Mouse (Mus musculus): ENCODE measurements at regions not wholly inside any gene's neighbourhood (a gene's known extent, or its start where the extent isn't known, plus 50 kb on each side); places are given as distances from the start of the nearest gene placed in this dataset.
"Not testable (repeated sequence)": the region's sequence is repeated elsewhere in the genome, so short reads cannot be mapped to it uniquely, and the experiment has no call there.

GRCm38 (mm10) chr3:41504867-41505266 is 50.7 kb upstream of the Jade1 start:
- no peak for DNase-seq (ENCODE audit: low spot score)

- DNase-seq (ENCODE audit: low spot score), result no peak
Observed at GRCm38 (mm10) chr3:41502161-41502560, 53.4 kb upstream of the Jade1 start.

GRCm38 (mm10) chr3:41501639-41502038 is 53.9 kb upstream of the Jade1 start:
- not testable (repeated sequence) for DNase-seq (ENCODE audit: low spot score)

GRCm38 (mm10) chr3:41501124-41501523 is 54.4 kb upstream of the Jade1 start:
- no peak for DNase-seq (ENCODE audit: low spot score)

- no peak for DNase-seq (ENCODE audit: low spot score)
Observed at GRCm38 (mm10) chr3:41499680-41500079, 55.9 kb upstream of the Jade1 start.

- no peak for DNase-seq (ENCODE audit: low spot score)
Observed at GRCm38 (mm10) chr3:41498791-41499190, 56.7 kb upstream of the Jade1 start.

GRCm38 (mm10) chr3:41497771-41498170 is 57.8 kb upstream of the Jade1 start:
- DNase-seq (ENCODE audit: low spot score), result no peak

GRCm38 (mm10) chr3:41496931-41497710 is 58.4 kb upstream of the Jade1 start:
- no peak for DNase-seq (ENCODE audit: low spot score)

- DNase-seq (ENCODE audit: low spot score), result no peak
Observed at GRCm38 (mm10) chr3:41495893-41496292, 59.6 kb upstream of the Jade1 start.

- no peak for DNase-seq (ENCODE audit: low spot score)
Observed at GRCm38 (mm10) chr3:41495097-41495496, 60.4 kb upstream of the Jade1 start.

GRCm38 (mm10) chr3:41493472-41493871 is 62.1 kb upstream of the Jade1 start:
- no peak for DNase-seq (ENCODE audit: low spot score)

GRCm38 (mm10) chr3:41492727-41493392 is 62.7 kb upstream of the Jade1 start:
- DNase-seq (ENCODE audit: low spot score), result no peak

GRCm38 (mm10) chr3:41492031-41492726 is 63.4 kb upstream of the Jade1 start:
- no peak for DNase-seq (ENCODE audit: low spot score)

- no peak for DNase-seq (ENCODE audit: low spot score)
Observed at GRCm38 (mm10) chr3:41491185-41491584, 64.3 kb upstream of the Jade1 start.

- no peak for DNase-seq (ENCODE audit: low spot score)
Observed at GRCm38 (mm10) chr3:41489998-41490397, 65.5 kb upstream of the Jade1 start.

- DNase-seq (ENCODE audit: low spot score), result no peak
Observed at GRCm38 (mm10) chr3:41489571-41489970, 66.0 kb upstream of the Jade1 start.

GRCm38 (mm10) chr3:41488229-41488774 is 67.2 kb upstream of the Jade1 start:
- DNase-seq (ENCODE audit: low spot score), result no peak

GRCm38 (mm10) chr3:41484920-41485319 is 70.6 kb upstream of the Jade1 start:
- no peak for DNase-seq (ENCODE audit: low spot score)

- DNase-seq (ENCODE audit: low spot score), result no peak
Observed at GRCm38 (mm10) chr3:41483582-41483981, 71.9 kb upstream of the Jade1 start.

GRCm38 (mm10) chr3:41482881-41483494 is 72.5 kb upstream of the Jade1 start:
- no peak for DNase-seq (ENCODE audit: low spot score)

- DNase-seq (ENCODE audit: low spot score), result no peak
Observed at GRCm38 (mm10) chr3:41480186-41480585, 75.3 kb upstream of the Jade1 start.

GRCm38 (mm10) chr3:41478971-41479370 is 76.6 kb upstream of the Jade1 start:
- DNase-seq (ENCODE audit: low spot score), result no peak
